In genomic region chr2:23075846-23076245, GRCm38 (mm10) we compare ENCODE assay signal across 19 mouse cellular contexts.
"Had no signal": no experiment of that assay in that cellular context is flagged by ENCODE, and none has a peak within 500 bp of the region (broad histone marks: within the 10 kb centered on the region; RNA-seq: fewer than 3 reads in every experiment).

No protein-coding gene starts in this region.

- H3K4me2 ChIP-seq: lung, embryonic 14.5 days; midbrain, embryonic 12.5 days; neural tube, embryonic 13.5 days; neural tube, embryonic 15.5 days had no signal

- H3K27ac ChIP-seq: midbrain, embryonic 10.5 days; midbrain, embryonic 12.5 days; neural tube, embryonic 13.5 days; neural tube, embryonic 15.5 days had no signal

- H3K9me3 ChIP-seq: midbrain, embryonic 12.5 days; neural tube, embryonic 13.5 days; neural tube, embryonic 15.5 days had no signal

- H3K9ac ChIP-seq: lung, embryonic 14.5 days; midbrain, embryonic 12.5 days; neural tube, embryonic 13.5 days; neural tube, embryonic 15.5 days had no signal

- H3K4me1 ChIP-seq: midbrain, embryonic 10.5 days; midbrain, embryonic 12.5 days had no signal

- H3K27me3 ChIP-seq: midbrain, embryonic 12.5 days; neural tube, embryonic 13.5 days; neural tube, embryonic 15.5 days had no signal

- DNase-seq: lung, adult 18-20 months; lung, embryonic 14.5 days; lung, postnatal 10 days; lung, postnatal 4 days; midbrain, embryonic 14.5 days; retina, postnatal 1 day; right cerebral cortex, adult 18-20 months; right cerebral cortex, postnatal 25 days; right cerebral cortex, postnatal 4 days; spleen, adult 18-20 months; thymus, adult 18-20 months; thymus, postnatal 14 days; thymus, postnatal 36 days had no signal

- ATAC-seq: midbrain, embryonic 16.5 days had no signal

- H3K4me3 ChIP-seq: midbrain, embryonic 10.5 days; midbrain, embryonic 12.5 days; myocyte; neural tube, embryonic 13.5 days; neural tube, embryonic 15.5 days had no signal
